Mouse (Mus musculus) embryonic stem cell, embryonic (primary cell): ENCODE data around the gene Slc31a1.

Experiments used
- CTCF ChIA-PET, 4 experiments: fragments of 300-600 bp in 2 of 4; fragments of 350-600 bp in 2 of 4; sonication (Branson Sonifier 250); formaldehyde crosslinking; loops; one replicate each; lab custom pipeline; 2022; ENCODE audit warnings: inconsistent platforms in 2 of 4; lab: Charles Lee
- POLR2A ChIA-PET, 4 experiments: fragments of 300-600 bp in 2 of 4; fragments of 350-600 bp in 2 of 4; sonication (Branson Sonifier 250); formaldehyde crosslinking; loops; one replicate each; lab custom pipeline; 2022; ENCODE audit warnings: antibody characterized with exemption in 4 of 4, inconsistent platforms in 1 of 4; lab: Charles Lee

Gene Slc31a1

DNA sequence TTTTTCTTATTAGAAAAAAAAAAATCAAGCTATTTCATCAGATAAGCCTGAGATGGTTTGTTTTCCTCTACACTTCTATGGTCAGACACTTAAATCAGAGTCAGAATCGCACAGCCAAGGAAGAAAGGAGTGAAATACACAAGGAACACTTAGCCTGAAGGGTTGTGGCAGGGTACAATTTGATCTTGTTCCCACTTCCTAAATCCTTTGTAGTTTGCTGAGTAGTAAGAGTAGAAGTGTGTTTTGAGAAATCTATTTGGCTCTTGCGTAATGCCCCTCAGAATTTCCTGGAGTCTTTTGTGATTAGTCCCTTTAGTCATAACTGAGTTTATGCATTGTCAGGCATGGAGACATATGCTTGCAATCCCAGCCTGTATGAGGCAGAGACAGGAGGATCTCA, 11.2 kb upstream of the Slc31a1 start:
- POLR2A ChIA-PET, result interaction anchor here in 3 of 4 experiments (1.8 to 3.3 kb wide), 3 partner anchors 11 kb away, joined by 10 to 21 read pairs (median 10); partner anchors contain the start of genes Fkbp15 (in 3 of the 3) and Slc31a1 (in 3 of the 3)
- CTCF ChIA-PET, result no interaction called here

DNA sequence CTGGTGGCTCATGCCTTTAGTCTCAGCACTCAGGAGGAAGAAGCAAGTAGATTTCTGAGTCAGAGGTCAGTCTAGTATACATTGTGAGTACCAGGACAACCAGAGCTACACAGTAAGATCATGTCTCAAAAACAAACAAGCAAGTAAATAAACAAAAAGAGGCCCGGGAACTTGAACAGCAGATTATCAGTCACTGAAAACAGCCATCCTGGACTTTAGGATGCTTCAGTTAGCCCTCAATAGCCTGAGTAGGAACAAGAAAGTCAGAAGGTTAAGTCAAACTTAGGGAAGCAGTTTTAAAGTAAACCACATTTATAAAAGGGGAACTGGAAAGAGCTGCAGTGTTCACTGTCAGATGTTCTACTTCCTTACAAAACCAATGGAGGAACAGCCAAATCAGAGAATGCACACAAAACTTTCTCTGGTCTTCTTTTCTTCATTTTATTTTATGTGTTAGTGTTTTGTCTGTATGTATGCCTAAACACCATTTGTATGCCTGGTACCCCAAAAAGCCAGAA, 2.8 kb upstream of the Slc31a1 start:
- ChIA-PET POLR2A (interaction anchor here in 3 of 4 experiments (0.6 to 5.8 kb wide), 6 partner anchors 8 to 51 kb away, joined by 3 to 82 read pairs (median 5); partner anchors contain the start of genes Cdc26 (in 1 of the 3) and Prpf4 (in 1 of the 3)), CTCF (no interaction called here)

DNA sequence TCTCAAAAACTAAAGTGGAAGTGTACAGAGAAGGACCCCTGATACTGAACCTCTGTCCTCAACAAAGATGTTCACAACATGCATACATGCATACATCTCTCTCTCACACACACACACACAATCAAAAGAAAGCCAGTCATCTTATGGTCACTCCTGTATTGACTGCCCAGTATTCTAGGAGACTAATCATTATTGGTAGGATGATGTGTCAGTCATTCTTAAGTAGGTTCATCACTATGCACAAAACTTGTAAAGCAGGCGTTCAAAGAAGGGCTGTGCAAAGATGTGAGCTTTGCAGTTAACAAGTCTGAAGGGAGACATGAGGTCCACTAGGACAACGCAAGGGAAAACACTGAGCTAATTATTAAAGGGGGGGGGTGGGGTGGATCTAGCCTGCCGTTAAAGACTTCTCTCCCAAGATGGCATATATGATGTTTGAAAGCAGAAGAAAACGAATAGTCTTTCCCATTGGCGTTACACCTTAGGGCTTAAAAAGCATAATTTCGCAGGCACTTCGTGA, 1.2 kb upstream of the Slc31a1 start:
- ChIA-PET CTCF (interaction anchor here in 1 of 4 experiments (0.6 kb wide), 1 partner anchor 47 kb away, joined by 5 read pairs; no protein-coding TSS in a partner anchor), POLR2A (interaction anchor here in 3 of 4 experiments (0.6 to 5.8 kb wide), 40 partner anchors 9 to 402 kb away, joined by 3 to 118 read pairs (median 10); partner anchors contain the start of genes Cdc26 (in 3 of the 3), Prpf4 (in 3 of the 3), 4933430I17Rik (in 1 of the 3) and Pole3 (in 1 of the 3))

DNA sequence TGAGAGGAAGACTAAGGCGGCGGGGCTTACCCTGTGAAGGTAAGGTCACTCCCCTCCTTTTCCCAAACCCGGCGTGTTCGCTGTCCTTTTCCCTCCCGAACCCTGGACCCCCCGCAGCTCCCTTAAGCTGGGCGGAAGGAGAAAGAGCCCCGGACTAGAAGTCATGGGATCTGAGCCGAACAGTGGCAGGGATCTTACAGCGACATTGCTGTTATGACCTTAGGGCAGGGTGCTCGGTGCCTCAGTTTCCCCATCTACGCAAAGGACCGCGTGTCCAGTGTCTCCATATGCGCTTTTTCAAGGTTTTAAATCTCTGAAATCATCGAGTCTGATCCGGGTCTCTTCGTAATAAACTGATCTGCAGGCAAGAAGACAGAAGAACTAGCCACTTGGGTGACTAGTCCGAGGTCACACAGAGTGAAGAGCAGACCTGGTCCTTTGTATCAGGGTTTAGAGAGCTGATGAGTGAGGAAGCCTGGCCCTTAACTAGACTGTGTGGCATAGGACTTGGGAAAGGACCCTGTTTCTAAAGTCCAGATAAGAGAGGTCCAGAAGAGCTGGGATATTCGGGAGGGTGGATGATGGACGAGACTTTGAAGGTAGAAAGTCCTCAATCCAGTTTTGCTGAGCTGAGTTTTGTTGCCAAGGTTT, 403 bp downstream of the Slc31a1 start:
- POLR2A ChIA-PET, result interaction anchor here (0.5 to 5.8 kb wide), 128 partner anchors 8 to 1234 kb away, joined by 3 to 118 read pairs (median 5); partner anchors contain the start of genes Cdc26 (in 3 of the 4), Prpf4 (in 3 of the 4), 4933430I17Rik (in 2 of the 4) and Alad (in 2 of the 4)

DNA sequence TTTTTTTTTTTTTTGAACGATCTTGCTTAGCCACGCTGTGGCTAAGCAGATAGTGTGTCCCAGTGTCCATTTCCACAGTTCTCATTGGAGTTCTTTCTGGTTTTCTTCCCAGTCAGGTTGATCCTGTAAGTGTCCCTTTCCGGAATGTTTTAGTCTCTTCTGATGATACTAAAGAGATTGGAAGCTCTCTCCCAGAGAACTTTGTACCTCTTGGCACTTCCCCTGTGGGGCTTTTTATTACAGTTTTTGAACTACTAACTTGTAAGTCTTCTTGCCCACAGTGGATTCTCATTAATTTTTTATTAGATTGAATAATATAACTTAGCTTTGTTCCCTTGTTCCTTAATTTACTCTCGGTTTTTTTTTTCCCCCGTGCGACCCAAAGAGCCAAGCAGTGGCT, 1.0 kb downstream of the Slc31a1 start:
- ChIA-PET CTCF (interaction anchor here in 2 of 4 experiments (0.6 to 0.7 kb wide), 3 partner anchors 100 to 1219 kb away, joined by 3 read pairs; no protein-coding TSS in a partner anchor), POLR2A (interaction anchor here (0.5 to 5.8 kb wide), 50 partner anchors 9 to 670 kb away, joined by 3 to 118 read pairs (median 8); partner anchors contain the start of genes 4933430I17Rik (in 2 of the 4), Alad (in 2 of the 4), Cdc26 (in 2 of the 4) and Prpf4 (in 2 of the 4))

More for the DNA sequence above, 403 bp downstream of the Slc31a1 start:
- CTCF ChIA-PET, result interaction anchor here in 2 of 4 experiments (0.6 to 0.9 kb wide), 9 partner anchors 45 to 1220 kb away, joined by 3 to 7 read pairs (median 3); partner anchors contain the start of genes Cdc26 (in 1 of the 2) and Prpf4 (in 1 of the 2)

DNA sequence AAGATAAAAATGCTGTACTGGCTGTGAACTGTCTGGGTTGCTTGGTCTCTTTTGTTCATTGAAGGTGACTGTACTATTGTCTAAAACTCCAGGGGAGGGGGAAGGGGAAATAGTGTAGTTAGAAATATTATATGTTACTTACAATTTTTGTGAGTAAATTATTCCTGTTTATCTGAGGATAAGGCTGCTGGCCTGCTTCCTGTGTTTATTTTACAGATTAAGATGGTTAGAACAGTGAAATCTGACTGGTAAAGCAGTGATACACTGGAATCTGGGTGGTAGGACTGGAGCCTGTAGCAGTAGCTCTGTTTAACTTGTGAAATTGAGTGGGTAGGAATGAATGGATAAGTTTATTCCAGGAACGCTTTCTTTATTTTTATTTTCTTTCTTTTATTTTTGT, 1.5 kb downstream of the Slc31a1 start:
- POLR2A ChIA-PET, result interaction anchor here in 3 of 4 experiments (0.7 to 5.8 kb wide), 35 partner anchors 9 to 670 kb away, joined by 3 to 118 read pairs (median 12); partner anchors contain the start of genes 4933430I17Rik (in 2 of the 3), Cdc26 (in 2 of the 3), Prpf4 (in 2 of the 3) and Alad (in 1 of the 3)

DNA sequence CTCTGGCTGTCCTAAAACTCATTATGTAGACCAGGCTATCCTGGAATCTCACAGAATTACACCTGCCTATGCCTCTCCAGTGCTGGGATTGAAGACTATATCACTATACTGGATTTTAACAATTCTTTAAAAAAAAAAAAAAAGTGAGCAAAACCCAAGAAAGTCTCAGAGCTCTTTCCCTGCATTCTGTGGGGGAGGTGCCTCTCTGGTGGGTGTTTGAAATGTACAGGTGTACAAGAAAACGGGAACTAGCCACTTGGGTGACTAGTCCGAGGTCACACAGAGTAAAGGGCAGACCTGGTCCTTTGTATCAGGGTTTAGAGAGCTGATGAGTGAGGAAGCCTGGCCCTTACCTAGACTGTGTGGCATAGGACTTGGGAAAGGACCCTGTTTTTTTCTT, 1.9 kb downstream of the Slc31a1 start:
- ChIA-PET CTCF (interaction anchor here in 2 of 4 experiments (0.7 kb wide), 2 partner anchors 402 to 877 kb away, joined by 3 to 4 read pairs; no protein-coding TSS in a partner anchor), POLR2A (interaction anchor here in 3 of 4 experiments (0.6 to 5.8 kb wide), 24 partner anchors 8 to 978 kb away, joined by 3 to 118 read pairs (median 12); partner anchors contain the start of genes Cdc26 (in 2 of the 3), Prpf4 (in 2 of the 3), 4933430I17Rik (in 1 of the 3) and Alad (in 1 of the 3))

More for the DNA sequence above, 1.5 kb downstream of the Slc31a1 start:
- CTCF ChIA-PET, result interaction anchor here in 1 of 4 experiments (0.6 to 0.7 kb wide), 2 partner anchors 100 to 877 kb away, joined by 3 read pairs; no protein-coding TSS in a partner anchor

DNA sequence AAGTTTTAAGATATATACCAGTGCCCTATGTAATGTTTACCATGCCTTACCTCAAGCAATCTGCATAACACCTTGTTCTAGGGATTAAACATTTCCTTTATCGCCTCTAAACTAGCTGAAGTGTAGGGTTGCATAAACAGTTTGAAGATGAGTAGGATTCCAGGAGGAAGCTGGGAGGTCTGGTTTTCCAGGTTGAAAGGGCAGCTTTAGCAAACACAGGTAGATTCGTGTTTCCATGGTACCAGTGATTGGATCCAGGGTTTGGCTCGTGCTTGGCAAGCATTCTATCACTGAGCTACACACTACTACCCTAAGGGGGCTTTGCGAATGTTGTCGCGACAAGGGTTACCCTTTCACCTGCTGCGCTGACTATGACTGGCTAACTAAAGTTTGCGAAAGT, 3.8 kb downstream of the Slc31a1 start:
- ChIA-PET POLR2A (interaction anchor here in 2 of 4 experiments (1.0 to 1.5 kb wide), 3 partner anchors 8 to 88 kb away, joined by 3 to 4 read pairs (median 3); no protein-coding TSS in a partner anchor), CTCF (interaction anchor here in 1 of 4 experiments (0.5 kb wide), 1 partner anchor 114 kb away, joined by 3 read pairs; no protein-coding TSS in a partner anchor)

DNA sequence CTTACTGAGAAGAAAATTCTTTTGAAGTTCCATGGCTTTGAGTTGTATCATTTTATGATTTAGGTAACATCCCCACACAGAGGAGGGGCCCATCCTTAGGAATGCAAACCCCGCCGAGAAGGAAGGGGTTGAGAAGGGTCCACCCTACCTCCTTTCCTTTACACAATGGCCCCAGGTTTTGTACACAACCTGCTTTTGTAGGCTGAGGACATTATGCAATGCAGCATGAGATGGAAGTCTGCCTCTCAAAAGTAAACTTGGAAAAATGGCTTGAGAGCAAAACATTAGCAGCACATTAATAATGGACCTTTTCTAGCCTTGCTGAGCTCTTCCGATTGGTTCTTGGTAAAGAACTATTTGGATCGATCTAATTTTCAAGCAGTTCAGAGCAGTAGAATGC, 5.8 kb downstream of the Slc31a1 start:
- ChIA-PET CTCF (no interaction called here), POLR2A (interaction anchor here in 3 of 4 experiments (0.7 to 8.6 kb wide), 9 partner anchors 9 to 63 kb away, joined by 3 to 53 read pairs (median 4); partner anchors contain the start of genes Cdc26 (in 2 of the 3) and Prpf4 (in 2 of the 3))

DNA sequence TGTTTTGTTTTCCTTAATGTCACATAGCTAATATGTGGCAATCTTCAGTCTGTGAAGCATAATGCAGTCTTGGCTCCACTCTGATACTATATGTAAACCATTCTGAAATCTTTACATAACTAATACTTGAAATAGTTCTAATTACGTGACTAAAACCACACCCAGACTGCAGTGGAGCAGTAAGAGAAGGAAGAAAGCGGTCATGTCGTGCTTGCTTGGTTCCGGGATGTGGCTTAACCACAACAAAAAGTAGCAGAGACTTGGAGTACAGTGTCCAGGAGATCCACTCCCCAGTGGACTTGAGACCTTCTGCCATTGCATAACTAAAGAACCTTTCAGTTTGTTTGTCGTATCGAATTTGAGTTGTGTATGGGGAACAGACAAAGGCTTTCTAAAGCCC, 7.1 kb downstream of the Slc31a1 start:
- ChIA-PET CTCF (no interaction called here), POLR2A (interaction anchor here in 2 of 4 experiments (0.7 to 8.6 kb wide), 7 partner anchors 12 to 222 kb away, joined by 3 to 53 read pairs (median 5); partner anchors contain the start of genes Cdc26 (in 1 of the 2) and Prpf4 (in 1 of the 2))

DNA sequence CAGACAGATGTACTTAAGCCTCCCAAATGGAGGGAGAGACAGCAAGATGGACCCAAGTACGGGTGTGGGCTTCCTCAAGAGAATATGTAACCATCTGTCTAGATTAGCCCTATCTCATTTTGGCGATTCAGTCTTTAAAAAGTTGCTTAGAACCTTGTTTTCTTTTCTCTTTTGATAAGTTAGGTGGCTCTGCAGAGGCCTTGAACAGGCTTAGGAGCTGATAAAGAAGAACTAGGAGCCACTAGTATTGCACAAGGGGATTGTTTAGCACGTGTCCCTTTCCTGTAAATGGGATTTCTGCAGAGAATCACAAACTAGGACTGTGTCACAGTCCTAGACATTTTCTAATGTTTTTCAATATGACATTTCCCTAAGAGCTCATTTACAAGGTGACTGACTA, 8.6 kb downstream of the Slc31a1 start:
- POLR2A ChIA-PET, result interaction anchor here in 3 of 4 experiments (0.9 to 8.6 kb wide), 8 partner anchors 8 to 35 kb away, joined by 3 to 106 read pairs (median 6); partner anchors contain the start of genes Fkbp15 (in 3 of the 3) and Slc31a1 (in 3 of the 3)
- CTCF ChIA-PET, result interaction anchor here in 3 of 4 experiments (0.5 to 1.4 kb wide), 3 partner anchors 31 to 38 kb away, joined by 4 to 6 read pairs (median 4); no protein-coding TSS in a partner anchor

DNA sequence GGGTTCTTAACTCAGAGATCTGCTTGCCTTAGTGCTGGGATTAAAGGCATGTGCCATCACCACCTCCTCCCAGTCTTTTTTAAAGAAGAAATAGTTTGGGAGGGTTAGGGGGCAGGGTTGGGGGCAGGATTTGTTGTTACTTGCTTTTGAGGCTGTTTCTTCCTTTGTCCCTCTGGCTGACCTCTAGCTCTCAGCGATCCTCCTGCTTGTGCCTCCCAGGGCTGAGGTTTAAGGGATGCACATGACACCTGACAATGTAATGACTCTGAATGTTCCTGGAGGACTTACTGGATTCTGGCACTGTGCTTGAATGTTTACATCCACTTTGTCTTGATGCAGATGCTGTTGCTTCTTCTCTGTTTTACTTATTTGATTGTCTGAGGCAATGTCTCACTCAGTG, 11.9 kb downstream of the Slc31a1 start:
- ChIA-PET POLR2A (interaction anchor here in 3 of 4 experiments (0.5 to 8.6 kb wide), 17 partner anchors 8 to 80 kb away, joined by 3 to 106 read pairs (median 4); partner anchors contain the start of genes Fkbp15 (in 3 of the 3), Slc31a1 (in 3 of the 3), Cdc26 (in 1 of the 3) and Prpf4 (in 1 of the 3)), CTCF (no interaction called here)

DNA sequence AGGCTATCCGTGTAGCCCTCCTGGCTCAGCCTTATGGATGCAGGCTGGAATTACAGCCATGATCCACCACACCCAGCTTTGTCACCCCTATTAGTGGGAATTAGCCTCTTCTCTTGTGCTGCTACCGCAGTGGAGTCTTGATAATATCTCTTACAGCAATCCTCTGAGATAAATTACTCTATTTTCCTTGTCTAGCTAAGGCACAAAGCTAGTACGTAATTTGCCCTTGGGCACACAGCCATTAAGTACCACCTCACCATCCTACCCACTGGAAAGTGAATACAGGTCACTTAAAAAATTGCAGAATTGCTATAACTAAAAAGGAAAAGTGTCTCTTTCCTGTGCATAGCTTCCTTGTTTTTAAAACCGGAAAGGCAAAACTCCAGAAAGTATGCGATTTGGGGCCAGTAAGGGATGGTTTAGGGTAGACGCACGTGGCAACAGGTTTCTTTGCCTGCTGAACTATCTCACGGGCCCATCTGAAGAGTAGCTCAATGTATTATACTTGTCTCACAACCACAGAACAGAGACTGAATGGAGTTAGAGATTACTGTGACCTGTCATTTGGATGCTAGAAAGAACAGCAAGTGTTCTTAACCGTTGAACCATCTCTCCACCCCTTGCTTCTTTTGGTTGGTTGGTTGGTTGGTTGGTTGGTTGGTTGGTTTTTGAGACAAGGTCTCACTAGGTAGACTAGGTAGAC, 12.4 kb downstream of the Slc31a1 start:
- POLR2A ChIA-PET, result interaction anchor here in 3 of 4 experiments (0.5 to 8.6 kb wide), 17 partner anchors 7 to 80 kb away, joined by 3 to 106 read pairs (median 4); partner anchors contain the start of genes Fkbp15 (in 3 of the 3), Slc31a1 (in 3 of the 3), Cdc26 (in 1 of the 3) and Prpf4 (in 1 of the 3)

DNA sequence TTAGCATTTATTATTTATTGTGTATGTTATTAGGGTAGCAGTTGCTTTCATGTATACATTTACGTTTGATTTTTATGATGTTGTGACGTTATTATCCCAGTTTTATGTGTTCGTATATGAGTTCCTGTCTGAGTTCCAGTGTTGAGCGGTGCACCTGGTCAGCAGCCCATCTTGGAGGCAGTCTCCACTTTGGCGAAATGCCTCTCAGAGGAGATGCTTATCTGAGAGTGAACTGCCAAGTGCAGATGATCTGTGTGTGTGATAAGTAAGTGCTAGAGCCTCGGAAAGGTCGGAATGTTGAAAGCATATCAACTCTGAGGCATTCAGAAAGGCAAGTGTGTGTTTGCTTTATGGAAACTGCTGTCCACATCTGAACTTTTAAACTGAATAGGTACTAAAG, 13.1 kb downstream of the Slc31a1 start:
- ChIA-PET POLR2A (interaction anchor here in 3 of 4 experiments (0.8 to 8.6 kb wide), 9 partner anchors 7 to 35 kb away, joined by 3 to 106 read pairs (median 13); partner anchors contain the start of genes Fkbp15 (in 3 of the 3), Slc31a1 (in 3 of the 3), Cdc26 (in 1 of the 3) and Prpf4 (in 1 of the 3)), CTCF (no interaction called here)

More for the DNA sequence above, 12.4 kb downstream of the Slc31a1 start:
- CTCF ChIA-PET, result no interaction called here

DNA sequence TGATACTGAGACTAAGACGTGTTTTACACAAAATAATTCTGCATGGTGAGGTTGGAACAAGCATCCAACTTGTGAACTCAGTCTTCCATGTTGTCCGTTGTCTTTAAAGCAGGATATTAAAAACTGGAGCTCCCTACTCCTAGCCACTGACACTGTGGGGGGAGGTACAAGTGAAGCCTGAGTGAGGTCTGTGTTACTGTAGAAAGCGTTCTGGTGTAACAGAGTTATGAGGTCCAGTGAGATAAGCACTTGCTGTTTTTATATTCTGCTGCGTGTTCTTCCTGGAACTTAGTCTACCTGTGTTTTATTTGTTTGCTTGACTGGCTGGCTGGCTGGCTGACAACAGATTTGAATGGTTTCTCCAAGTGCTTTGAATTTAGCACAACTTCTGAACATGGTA, 13.8 kb downstream of the Slc31a1 start:
- ChIA-PET CTCF (no interaction called here), POLR2A (interaction anchor here in 3 of 4 experiments (0.7 to 2.6 kb wide), 4 partner anchors 13 to 14 kb away, joined by 3 to 21 read pairs (median 6); partner anchors contain the start of genes Slc31a1 (in 3 of the 3) and Fkbp15 (in 2 of the 3))

DNA sequence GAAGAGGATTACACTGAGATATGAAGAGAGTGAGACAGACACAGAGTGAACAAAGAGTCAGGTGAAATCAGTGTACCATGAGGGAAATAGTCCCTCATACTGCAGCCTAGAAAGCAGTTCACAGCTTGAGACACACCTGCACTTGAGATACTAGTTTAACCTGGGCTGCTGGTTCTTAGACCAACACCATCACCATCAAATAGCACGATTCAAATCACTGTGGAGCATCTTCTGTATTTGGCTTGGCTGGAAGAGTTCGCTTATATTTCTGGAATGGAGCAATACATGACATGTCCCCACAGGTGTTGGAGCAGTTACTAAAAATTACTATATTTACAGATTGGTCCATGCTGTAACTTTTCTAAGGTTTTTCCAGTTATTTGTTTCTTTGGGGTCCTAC, 15.6 kb downstream of the Slc31a1 start:
- CTCF ChIA-PET, result no interaction called here
- POLR2A ChIA-PET, result interaction anchor here in 1 of 4 experiments (1.1 to 2.6 kb wide), 2 partner anchors 16 kb away, joined by 3 to 21 read pairs; partner anchors contain the start of genes Fkbp15 and Slc31a1
